Mouse (Mus musculus): ENCODE results near the gene Ifi203.
"Not testable (repeated sequence)": the region's sequence is repeated elsewhere in the genome, so short reads cannot be mapped to it uniquely, and the experiment has no call there.

Ifi203 gene

GRCm38 (mm10) chr1:173887026-173887787 is 55.3 kb downstream of the Ifi203 start:
- not testable (repeated sequence) for DNase-seq

- DNase-seq = peak; percentile 15
These were observed 62.3 kb downstream of the Ifi203 start for GRCm38 (mm10) chr1:173880004-173880666.

GRCm38 (mm10) chr1:173879225-173879987 is 63.1 kb downstream of the Ifi203 start:
- DNase-seq = not testable (repeated sequence)

- not testable (repeated sequence) for DNase-seq
These were observed 64.2 kb downstream of the Ifi203 start for GRCm38 (mm10) chr1:173878264-173878663.

- DNase-seq = not testable (repeated sequence)
These were observed 65.3 kb downstream of the Ifi203 start for GRCm38 (mm10) chr1:173877125-173877524.
